Mouse (Mus musculus): Measurements from ENCODE around the gene Gm20219.

DNA sequence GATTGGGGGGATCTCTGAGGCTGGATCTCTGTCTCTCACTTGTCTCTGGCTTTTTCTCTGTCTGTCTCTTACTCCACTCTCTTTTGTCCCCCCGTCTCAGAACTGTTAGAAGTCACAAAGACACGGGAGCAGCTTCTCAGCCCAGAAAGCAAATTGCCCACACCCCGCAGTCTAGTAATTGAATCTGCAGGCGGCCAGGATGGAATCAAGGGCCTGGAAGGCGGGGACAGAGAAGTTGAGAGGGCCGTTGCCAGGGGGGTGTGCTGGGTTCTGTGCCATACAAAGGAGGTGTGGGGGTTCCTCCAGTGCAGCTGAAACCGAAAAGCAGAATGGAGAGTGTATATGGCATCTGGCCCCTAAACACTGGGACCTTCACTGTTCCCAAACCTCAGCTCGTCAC, 11.5 kb downstream of the Gm20219 start:
- TF ChIP-seq ZC3H11A (IDR thresholded peaks at IDR 0.05; ENCODE audit: borderline replicate concordance, low read depth, low read length) (no peak), ZNF384 (IDR thresholded peaks at IDR 0.05; ENCODE audit: low read depth, low read length) (no peak), MAFK (IDR thresholded peaks at IDR 0.05; ENCODE audit: insufficient read depth, low read depth, low read length) (no peak), HCFC1 (IDR thresholded peaks at IDR 0.05; ENCODE audit: borderline replicate concordance, insufficient read depth, low read length) (no peak)
